Mouse (Mus musculus) hindbrain, embryonic 16.5 days (tissue): ENCODE results near the gene Rassf3. TPM values are rescaled to one million over a fixed set of nuclear protein-coding genes. Genes with fewer than 3 reads are reported as not detected.

Experiments used
- ATAC-seq: fragments of 200-750 bp; cut with Nextera tagmentation; 2 replicates; pipeline ENCODE4 v1.8.0; 2017; ENCODE audit warnings: moderate TSS enrichment, moderate library complexity
- H3K27ac ChIP-seq: fragments of 300-500 bp; sonication (generic); 2 replicates; pipeline ENCODE4 v1.5.1; 2014; ENCODE audit warnings: low read depth, mild to moderate bottlenecking, control low read depth, low read length, moderate library complexity
- H3K27me3 ChIP-seq: fragments of 300-500 bp; sonication (generic); replicated peaks from 2 replicates; pipeline ENCODE4 v1.6.1; 2014; ENCODE audit warnings: low read length; ENCODE audit not compliant: control insufficient read depth, insufficient read depth
- H3K36me3 ChIP-seq: fragments of 300-500 bp; sonication (generic); 2 replicates; pipeline ENCODE4 v1.6.1; 2014; ENCODE audit warnings: mild to moderate bottlenecking, low read length, moderate library complexity, mixed read lengths; ENCODE audit not compliant: control insufficient read depth, insufficient read depth
- H3K4me1 ChIP-seq: fragments of 300-500 bp; sonication (generic); 2 replicates; pipeline ENCODE4 v1.6.1; 2014; ENCODE audit warnings: low read depth, low read length; ENCODE audit not compliant: control insufficient read depth, insufficient read depth
- H3K4me2 ChIP-seq: fragments of 300-500 bp; sonication (generic); 2 replicates; pipeline ENCODE4 v1.6.1; 2014; ENCODE audit warnings: mild to moderate bottlenecking, low read length, control low read depth, moderate library complexity
- H3K4me3 ChIP-seq: fragments of 300-500 bp; sonication (generic); 2 replicates; pipeline ENCODE4 v1.5.1; 2014; ENCODE audit warnings: mild to moderate bottlenecking, low read length, control low read depth, moderate library complexity
- H3K9ac ChIP-seq: fragments of 300-500 bp; sonication (generic); 2 replicates; pipeline ENCODE4 v1.6.1; 2014; ENCODE audit warnings: low read depth, mild to moderate bottlenecking, control low read depth, low read length, moderate library complexity
- H3K9me3 ChIP-seq: fragments of 300-500 bp; sonication (generic); 2 replicates; pipeline ENCODE4 v1.6.1; 2014; ENCODE audit warnings: mild to moderate bottlenecking, low read length, moderate library complexity; ENCODE audit not compliant: control insufficient read depth
- WGBS: fragments of 180-500 bp; shearing (Covaris S2); extraction: QIAGEN DNeasy Blood & Tissue Kit; methylation state at CpG from one replicate; pipeline ENCODE4 v1.1.7; 2014; 5-methylcytosine and 5-hydroxymethylcytosine counted together
- polyA plus RNA-seq: library from polyadenylated mRNA; unstranded; fragments of >200 nt; fragmentation: Nextera tagmentation; extraction: Ambion mirVana; gene quantifications from 2 replicates; pipeline ENCODE4 v1.2.1, GENCODE M21; 2015

The Rassf3 gene
- polyA plus RNA-seq, 1 experiment from 2014 or later: 5.3 TPM

- ATAC-seq: no peak
- peak overlapping the region; percentile 82 for H3K27ac ChIP-seq
- H3K9ac ChIP-seq: peak overlapping the region; percentile 49
- H3K27me3 ChIP-seq: no peaks in the 10 kb centered on the region
- no peaks in the 10 kb centered on the region for H3K36me3 ChIP-seq
- peaks cover 18% of the 10 kb centered on the region for H3K4me1 ChIP-seq
- H3K4me2 ChIP-seq: peak overlapping the region; percentile 64
- WGBS: 46% methylated on average over 7 of the region's 7 CpGs
- no peaks in the 10 kb centered on the region for H3K9me3 ChIP-seq
- peak overlapping the region; percentile 39 for H3K4me3 ChIP-seq
Observed at GRCm38 (mm10) chr10:121505929-121506328, 29.8 kb upstream of the Rassf3 start.

DNA sequence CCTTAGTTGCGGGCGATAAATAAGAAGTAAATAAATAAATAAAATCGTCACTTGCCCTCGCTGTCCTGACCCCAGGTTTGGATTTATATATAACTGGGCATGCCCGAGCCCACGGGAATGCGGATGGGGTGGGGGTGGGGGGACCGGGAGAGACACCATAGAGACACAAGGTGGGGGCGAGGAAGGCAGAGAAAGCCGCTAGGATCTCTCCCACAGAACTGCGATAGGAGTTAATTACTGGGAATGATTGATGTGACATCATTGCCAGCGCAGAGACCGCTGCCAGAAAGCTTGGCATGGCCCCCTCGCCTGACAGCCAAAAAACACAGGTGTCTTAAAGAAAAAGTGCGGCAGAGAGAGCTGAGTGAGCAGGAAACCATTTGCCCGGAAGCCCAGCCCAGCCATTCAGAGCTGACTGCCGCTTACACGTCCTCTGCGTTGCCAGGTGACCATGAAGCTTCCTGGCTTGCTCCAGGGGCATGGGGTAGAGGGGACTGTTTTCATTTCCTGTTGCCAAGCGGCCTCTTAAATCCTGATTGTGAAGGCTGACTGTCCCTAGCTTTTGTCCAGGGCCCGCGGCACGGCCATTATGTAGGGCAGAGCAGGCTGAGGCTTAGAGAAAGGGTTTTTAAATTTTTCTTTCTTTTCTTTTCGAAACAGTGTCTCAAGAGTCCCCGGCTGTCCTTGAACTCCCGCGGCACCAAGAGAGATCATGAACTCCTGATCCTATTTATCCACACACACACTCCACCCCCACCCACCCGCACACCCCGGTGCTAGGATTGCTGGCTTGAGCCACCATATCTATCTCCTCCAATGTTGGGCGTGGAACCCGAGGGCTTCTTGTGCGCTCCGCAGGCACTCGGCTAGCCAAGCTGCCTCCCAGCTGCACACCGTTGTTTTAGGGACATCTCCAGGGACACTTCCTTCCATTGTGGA lies 29.1 kb upstream of the Rassf3 start:
- peak overlapping the region; percentile 39 for H3K4me3 ChIP-seq
- 13% methylated on average over 35 of the region's 35 CpGs for WGBS
- H3K9me3 ChIP-seq: no peaks in the 10 kb centered on the region
- no peaks in the 10 kb centered on the region for H3K27me3 ChIP-seq
- peak overlapping the region; percentile 49 for H3K9ac ChIP-seq
- peak overlapping the region; percentile 82 for H3K27ac ChIP-seq
- peak; percentile 95 for ATAC-seq
- no peaks in the 10 kb centered on the region for H3K36me3 ChIP-seq
- peaks cover 17% of the 10 kb centered on the region for H3K4me1 ChIP-seq
- H3K4me2 ChIP-seq: peak overlapping the region; percentile 64

- no peak; the same call in 1 of the 2 replicates for ATAC-seq
Observed at GRCm38 (mm10) chr10:121501160-121501559, 25.0 kb upstream of the Rassf3 start.

GRCm38 (mm10) chr10:121500034-121500433 lies 23.9 kb upstream of the Rassf3 start:
- H3K4me2 ChIP-seq: no peak overlapping the region
- WGBS: 80% methylated on average over 5 of the region's 5 CpGs
- ATAC-seq: peak; percentile 24; the same call in 1 of the 2 replicates
- H3K9me3 ChIP-seq: no peaks in the 10 kb centered on the region
- no peak overlapping the region for H3K9ac ChIP-seq
- peaks cover 4% of the 10 kb centered on the region for H3K4me1 ChIP-seq
- no peaks in the 10 kb centered on the region for H3K36me3 ChIP-seq
- no peak overlapping the region for H3K27ac ChIP-seq
- no peak overlapping the region for H3K4me3 ChIP-seq
- no peaks in the 10 kb centered on the region for H3K27me3 ChIP-seq

More at GRCm38 (mm10) chr10:121501160-121501559, 25.0 kb upstream of the Rassf3 start:
- Histone ChIP-seq H3K4me2 (no peak overlapping the region), H3K4me3 (no peak overlapping the region), H3K9me3 (no peaks in the 10 kb centered on the region), H3K9ac (no peak overlapping the region), H3K36me3 (no peaks in the 10 kb centered on the region), H3K27ac (no peak overlapping the region), H3K27me3 (no peaks in the 10 kb centered on the region), H3K4me1 (peaks cover 8% of the 10 kb centered on the region)
- WGBS: 43% methylated on average over 5 of the region's 5 CpGs

- Histone ChIP-seq H3K4me3 (no peak overlapping the region), H3K27ac (no peak overlapping the region), H3K9ac (no peak overlapping the region), H3K36me3 (no peaks in the 10 kb centered on the region), H3K9me3 (no peaks in the 10 kb centered on the region), H3K27me3 (no peaks in the 10 kb centered on the region), H3K4me2 (no peak overlapping the region), H3K4me1 (no peaks in the 10 kb centered on the region)
- WGBS: 63% methylated on average over 2 of the region's 2 CpGs
- ATAC-seq: no peak
Observed at GRCm38 (mm10) chr10:121499063-121499462, 22.9 kb upstream of the Rassf3 start.

DNA sequence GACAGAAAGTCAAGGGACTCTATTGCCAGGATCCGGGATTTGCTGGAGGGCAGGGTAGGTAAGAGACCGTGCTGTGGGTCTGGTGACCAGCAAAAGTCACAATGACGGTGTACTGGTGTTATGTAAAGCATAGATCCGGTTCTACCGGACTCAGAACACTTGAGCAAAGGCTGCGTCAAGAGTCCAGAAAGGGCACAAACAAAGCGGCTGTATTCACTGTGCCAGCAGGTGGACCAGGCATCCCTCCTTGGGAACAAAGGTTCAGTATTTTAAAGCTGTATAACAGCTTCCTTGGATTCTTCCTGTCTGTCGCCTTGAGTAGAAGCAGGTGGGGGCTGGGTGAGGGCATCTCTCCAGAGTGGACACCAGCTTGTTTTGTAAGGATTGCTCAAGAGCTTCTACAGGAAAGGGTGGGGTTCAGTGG lies 22.3 kb upstream of the Rassf3 start:
- no peak for ATAC-seq
- WGBS: 71% methylated on average over 8 of the region's 8 CpGs
- H3K36me3 ChIP-seq: no peaks in the 10 kb centered on the region
- no peak overlapping the region for H3K27ac ChIP-seq
- H3K4me2 ChIP-seq: no peak overlapping the region
- H3K9me3 ChIP-seq: no peaks in the 10 kb centered on the region
- H3K27me3 ChIP-seq: no peaks in the 10 kb centered on the region
- H3K4me1 ChIP-seq: no peaks in the 10 kb centered on the region
- no peak overlapping the region for H3K9ac ChIP-seq
- H3K4me3 ChIP-seq: no peak overlapping the region

DNA sequence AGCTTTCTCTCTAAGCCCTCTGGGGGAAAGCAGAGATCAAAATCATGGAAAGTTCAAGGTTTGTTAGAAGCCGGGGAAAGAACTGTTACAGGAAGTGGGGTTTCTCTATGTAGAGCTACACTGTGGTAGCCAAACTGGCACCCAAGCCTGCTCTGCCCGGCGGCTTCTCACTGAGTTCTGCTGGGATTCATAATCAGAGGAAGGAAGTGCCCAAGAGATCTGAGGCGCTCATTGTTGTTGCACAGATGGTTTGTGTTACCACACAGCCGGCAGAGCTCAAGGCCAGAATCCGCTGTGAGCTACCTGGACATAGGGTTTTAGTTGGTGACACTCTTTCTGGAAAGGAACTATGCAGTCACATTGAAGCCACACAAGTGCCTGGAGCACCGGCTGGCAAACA lies 21.8 kb upstream of the Rassf3 start:
- no peak overlapping the region for H3K9ac ChIP-seq
- no peaks in the 10 kb centered on the region for H3K27me3 ChIP-seq
- H3K4me2 ChIP-seq: no peak overlapping the region
- H3K9me3 ChIP-seq: no peaks in the 10 kb centered on the region
- H3K4me3 ChIP-seq: no peak overlapping the region
- 80% methylated on average over 7 of the region's 7 CpGs for WGBS
- no peaks in the 10 kb centered on the region for H3K4me1 ChIP-seq
- no peaks in the 10 kb centered on the region for H3K36me3 ChIP-seq
- ATAC-seq: no peak
- H3K27ac ChIP-seq: no peak overlapping the region

DNA sequence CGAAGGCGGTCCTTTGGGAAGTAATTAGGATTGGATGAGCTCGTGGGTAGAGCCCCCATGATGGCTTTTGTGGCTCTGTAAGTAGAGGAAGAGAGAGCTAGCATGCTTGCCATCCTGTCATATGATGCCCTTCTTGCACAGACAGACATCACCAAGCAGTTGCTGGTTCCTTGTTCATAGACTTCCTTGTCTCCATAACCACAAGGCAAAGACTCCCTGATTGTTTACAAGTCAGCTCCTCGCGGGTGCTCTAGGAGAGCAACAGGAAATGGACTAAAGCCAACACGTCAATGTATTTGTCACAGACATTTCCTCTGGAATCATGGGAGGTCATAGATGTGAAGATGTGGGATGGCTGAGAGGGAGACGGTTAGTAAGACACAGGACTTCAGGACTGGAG lies 20.5 kb upstream of the Rassf3 start:
- H3K9me3 ChIP-seq: no peaks in the 10 kb centered on the region
- H3K4me2 ChIP-seq: no peak overlapping the region
- 73% methylated on average over 7 of the region's 7 CpGs for WGBS
- no peak overlapping the region for H3K9ac ChIP-seq
- ATAC-seq: no peak
- H3K36me3 ChIP-seq: no peaks in the 10 kb centered on the region
- no peaks in the 10 kb centered on the region for H3K4me1 ChIP-seq
- no peak overlapping the region for H3K4me3 ChIP-seq
- no peaks in the 10 kb centered on the region for H3K27me3 ChIP-seq
- no peak overlapping the region for H3K27ac ChIP-seq

GRCm38 (mm10) chr10:121494163-121494425 lies 17.9 kb upstream of the Rassf3 start:
- no peak for ATAC-seq
- Histone ChIP-seq H3K4me2 (no peak overlapping the region), H3K9me3 (no peaks in the 10 kb centered on the region), H3K9ac (no peak overlapping the region), H3K27ac (no peak overlapping the region), H3K4me3 (no peak overlapping the region), H3K36me3 (no peaks in the 10 kb centered on the region), H3K27me3 (no peaks in the 10 kb centered on the region), H3K4me1 (no peaks in the 10 kb centered on the region)
- 85% methylated on average over 2 of the region's 2 CpGs for WGBS
